Mouse (Mus musculus) hindbrain, postnatal 0 days (tissue): ENCODE measurements at regions not wholly inside any gene's neighbourhood (a gene's known extent, or its start where the extent isn't known, plus 50 kb on each side); places are given as distances from the start of the nearest gene placed in this dataset.

ENCODE experiments used
- ATAC-seq: fragments of 200-750 bp; cut with Nextera tagmentation; 2 replicates; pipeline ENCODE4 v1.8.0; 2017; ENCODE audit warnings: mild to moderate bottlenecking, moderate TSS enrichment, moderate library complexity
- DNase-seq: peaks from one replicate; pipeline ENCODE4 v3.0.0-alpha.2; 2015; ENCODE audit warnings: low spot score
- H3K27ac ChIP-seq: fragments of 300-500 bp; sonication (generic); 2 replicates; pipeline ENCODE4 v1.5.1; 2014; ENCODE audit warnings: mild to moderate bottlenecking
- H3K27me3 ChIP-seq: fragments of 300-500 bp; sonication (generic); 2 replicates; pipeline ENCODE4 v1.6.1; 2014; ENCODE audit warnings: low read length, mixed read lengths; ENCODE audit not compliant: insufficient read depth
- H3K36me3 ChIP-seq: fragments of 300-500 bp; sonication (generic); 2 replicates; pipeline ENCODE4 v1.6.1; 2014; ENCODE audit warnings: low read length, mixed read lengths; ENCODE audit not compliant: insufficient read depth
- H3K4me1 ChIP-seq: fragments of 300-500 bp; sonication (generic); 2 replicates; pipeline ENCODE4 v1.6.1; 2014; ENCODE audit warnings: antibody characterized with exemption, low read length, mixed read lengths; ENCODE audit not compliant: insufficient read depth
- H3K4me2 ChIP-seq: fragments of 300-500 bp; sonication (generic); 2 replicates; pipeline ENCODE4 v1.6.1; 2014; ENCODE audit warnings: low read depth, mild to moderate bottlenecking, low read length, moderate library complexity, mixed read lengths
- H3K4me3 ChIP-seq: fragments of 300-500 bp; sonication (generic); 2 replicates; pipeline ENCODE4 v1.5.1; 2014; ENCODE audit warnings: low read length
- H3K9ac ChIP-seq: fragments of 300-500 bp; sonication (generic); replicated peaks from 2 replicates; pipeline ENCODE4 v1.6.1; 2014; ENCODE audit warnings: mild to moderate bottlenecking, low read length, moderate library complexity, mixed read lengths
- H3K9me3 ChIP-seq: fragments of 300-500 bp; sonication (generic); 2 replicates; pipeline ENCODE4 v1.6.1; 2016; ENCODE audit warnings: low read length, mixed read lengths
- CTCF ChIP-seq: IDR thresholded peaks from 2 replicates; pipeline ENCODE4 v1.5.1; 2016; ENCODE audit warnings: antibody characterized with exemption, control low read depth, low read depth
- WGBS: fragments of 180-500 bp; shearing (Covaris S2); extraction: QIAGEN DNeasy Blood & Tissue Kit; methylation state at CpG from one replicate; pipeline ENCODE4 v1.1.7; 2014; 5-methylcytosine and 5-hydroxymethylcytosine counted together

DNA sequence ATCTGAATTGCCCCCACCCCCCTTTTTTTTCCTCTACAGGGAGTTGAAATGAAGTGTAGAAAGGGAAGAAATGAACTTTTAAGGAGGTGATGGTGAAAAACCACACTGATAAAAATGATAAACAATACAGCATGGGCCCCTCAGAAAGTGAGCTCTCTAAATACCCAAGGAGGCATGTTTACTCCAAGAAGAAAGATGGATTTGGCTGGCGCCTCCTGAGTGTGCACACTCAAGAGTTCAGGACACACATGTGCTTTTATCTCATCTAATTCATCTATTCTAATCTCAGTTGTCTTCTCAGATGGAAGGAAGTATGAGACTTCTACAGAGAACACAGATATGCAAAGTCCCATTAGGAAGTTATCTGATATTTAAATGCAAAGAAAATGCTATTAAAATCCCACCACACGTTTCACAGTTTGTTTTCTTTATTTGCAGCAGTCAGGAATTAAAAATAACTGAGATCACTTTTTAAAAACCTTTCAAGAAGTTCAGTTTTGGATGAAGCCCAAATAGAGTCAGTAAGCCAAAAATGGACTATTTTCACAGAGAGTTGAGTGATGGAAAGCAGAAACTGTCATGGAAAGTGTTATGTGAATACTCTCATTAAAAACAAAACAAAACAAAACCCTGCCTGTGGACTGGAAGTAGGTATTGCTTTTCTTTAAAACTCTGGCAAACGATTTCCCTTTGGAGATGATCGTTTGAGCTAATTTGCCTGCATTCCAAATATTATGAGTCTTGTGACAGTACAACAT lies 123.1 kb upstream of the Mdfic start:
- no peaks in the 10 kb centered on the region for H3K36me3 ChIP-seq
- H3K27ac ChIP-seq: no peak overlapping the region
- H3K9ac ChIP-seq: no peak overlapping the region
- DNase-seq (no peak), ATAC-seq (no peak)
- no peaks in the 10 kb centered on the region for H3K4me1 ChIP-seq
- H3K4me2 ChIP-seq: no peak overlapping the region
- H3K27me3 ChIP-seq: no peaks in the 10 kb centered on the region
- WGBS: 66% methylated on average over 4 of the region's 4 CpGs
- no peak overlapping the region for H3K4me3 ChIP-seq
- TF ChIP-seq CTCF: no peak
- H3K9me3 ChIP-seq: no peaks in the 10 kb centered on the region

DNA sequence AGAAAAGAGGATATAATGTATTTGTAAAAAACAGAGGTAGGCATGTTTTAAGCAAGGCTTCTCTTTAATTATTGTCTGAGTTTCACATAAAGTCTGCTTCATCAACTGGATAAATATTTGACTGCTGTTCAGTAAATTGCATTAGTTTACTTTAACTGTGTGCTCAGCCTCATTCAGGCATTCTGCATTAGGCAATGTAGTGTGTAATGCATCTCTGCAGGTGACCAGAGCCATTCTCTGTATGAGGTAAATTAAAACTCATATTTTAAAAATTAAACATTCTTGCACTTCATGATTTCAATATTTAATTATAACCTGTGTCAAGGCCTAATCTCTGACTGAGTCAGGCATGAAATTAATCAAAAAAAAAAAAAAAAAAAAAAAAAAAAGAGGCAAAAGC lies 110.3 kb upstream of the Mdfic start:
- H3K36me3 ChIP-seq: no peaks in the 10 kb centered on the region
- TF ChIP-seq CTCF: no peak
- no peak overlapping the region for H3K9ac ChIP-seq
- no peak overlapping the region for H3K4me3 ChIP-seq
- H3K27me3 ChIP-seq: no peaks in the 10 kb centered on the region
- DNase-seq: peak; percentile 42
- ATAC-seq: peak; percentile 62; the same call in 1 of the 2 replicates
- H3K27ac ChIP-seq: peak overlapping the region; percentile 36; the same call in 1 of the 2 replicates
- no peak overlapping the region for H3K4me2 ChIP-seq
- H3K4me1 ChIP-seq: no peaks in the 10 kb centered on the region
- H3K9me3 ChIP-seq: no peaks in the 10 kb centered on the region

- H3K36me3 ChIP-seq: no peaks in the 10 kb centered on the region
- no peak overlapping the region for H3K9ac ChIP-seq
- H3K27me3 ChIP-seq: no peaks in the 10 kb centered on the region
- DNase-seq (no peak), ATAC-seq (no peak)
- 83% methylated on average over 3 of the region's 3 CpGs for WGBS
- H3K27ac ChIP-seq: no peak overlapping the region
- no peaks in the 10 kb centered on the region for H3K4me1 ChIP-seq
- no peak overlapping the region for H3K4me3 ChIP-seq
- no peaks in the 10 kb centered on the region for H3K9me3 ChIP-seq
- no peak overlapping the region for H3K4me2 ChIP-seq
- no peak for TF ChIP-seq CTCF
These were observed 94.4 kb upstream of the Mdfic start for GRCm38 (mm10) chr6:15625910-15626564.

GRCm38 (mm10) chr6:15638548-15638947 lies 81.9 kb upstream of the Mdfic start:
- Histone ChIP-seq H3K4me2 (no peak overlapping the region; the same call in 1 of the 2 replicates), H3K27me3 (no peaks in the 10 kb centered on the region), H3K4me3 (no peak overlapping the region), H3K9me3 (no peaks in the 10 kb centered on the region), H3K27ac (no peak overlapping the region), H3K36me3 (no peaks in the 10 kb centered on the region), H3K4me1 (no peaks in the 10 kb centered on the region), H3K9ac (no peak overlapping the region)
- no peak for ATAC-seq
- 56% methylated on average over 14 of the region's 14 CpGs for WGBS
- no peak for DNase-seq
- no peak for TF ChIP-seq CTCF

- Histone ChIP-seq H3K9me3 (no peaks in the 10 kb centered on the region), H3K4me3 (no peak overlapping the region), H3K27ac (no peak overlapping the region), H3K4me1 (no peaks in the 10 kb centered on the region), H3K4me2 (no peak overlapping the region), H3K9ac (no peak overlapping the region), H3K27me3 (no peaks in the 10 kb centered on the region), H3K36me3 (no peaks in the 10 kb centered on the region)
- DNase-seq (peak; percentile 14), ATAC-seq (no peak)
- TF ChIP-seq CTCF: no peak
- WGBS: 13% methylated on average over 4 of the region's 4 CpGs
These were observed 81.1 kb upstream of the Mdfic start for GRCm38 (mm10) chr6:15639378-15639777.

DNA sequence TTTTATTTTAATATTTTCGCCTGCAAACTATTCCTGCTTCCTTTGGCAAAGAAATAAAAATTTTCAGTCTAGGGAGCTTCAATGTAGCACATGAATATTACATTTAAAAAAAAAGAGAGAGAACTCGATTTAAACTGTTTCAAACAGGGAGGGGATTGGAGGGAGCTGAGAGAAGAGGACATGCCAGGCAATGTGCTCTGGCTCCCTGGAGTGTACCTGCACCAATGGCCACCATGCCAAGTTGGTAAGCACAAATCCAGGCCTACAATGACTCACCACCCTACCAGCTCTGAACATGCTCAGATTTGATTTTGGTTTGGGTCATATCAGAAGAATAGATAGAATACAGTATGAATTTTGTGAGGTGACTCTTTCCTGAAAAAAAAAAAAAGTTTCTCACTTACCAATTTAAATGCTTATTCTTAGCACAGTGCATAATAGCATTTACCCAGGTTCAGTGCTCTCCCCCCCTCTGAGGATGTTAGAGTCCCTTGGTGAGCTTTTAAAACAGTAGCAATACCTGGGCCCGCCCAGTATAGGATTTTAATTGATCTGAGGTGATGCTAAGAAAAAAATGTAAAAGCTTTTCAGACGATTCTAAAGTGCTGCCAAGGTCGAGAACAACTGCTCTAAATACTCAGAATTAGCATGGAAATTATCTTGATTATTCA lies 80.5 kb upstream of the Mdfic start:
- Histone ChIP-seq H3K4me1 (no peaks in the 10 kb centered on the region), H3K27me3 (no peaks in the 10 kb centered on the region), H3K9me3 (no peaks in the 10 kb centered on the region), H3K36me3 (no peaks in the 10 kb centered on the region), H3K27ac (no peak overlapping the region), H3K4me3 (no peak overlapping the region), H3K4me2 (no peak overlapping the region), H3K9ac (no peak overlapping the region)
- 24% methylated on average over 5 of the region's 5 CpGs for WGBS
- ATAC-seq: no peak
- no peak for TF ChIP-seq CTCF
- no peak for DNase-seq

DNA sequence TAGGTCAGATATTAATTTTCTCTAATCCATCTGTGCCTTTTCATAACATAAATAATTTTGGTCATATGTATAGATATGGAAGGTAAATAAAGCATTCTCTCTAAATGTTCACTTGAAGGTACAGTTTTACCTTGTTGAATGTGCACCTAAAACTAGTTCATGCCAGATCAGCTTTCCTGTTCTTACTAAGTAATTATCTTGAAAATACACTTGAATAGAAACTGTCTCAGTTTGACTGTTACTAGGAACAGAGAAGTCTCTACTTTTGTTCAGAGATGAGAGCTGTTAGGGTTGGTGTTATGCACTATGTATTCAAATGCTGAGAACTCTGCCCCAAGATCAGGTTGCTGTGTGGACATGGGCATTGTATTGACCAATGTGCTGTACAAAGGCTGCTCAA lies 76.2 kb upstream of the Mdfic start:
- no peak for ATAC-seq
- no peak for TF ChIP-seq CTCF
- no peaks in the 10 kb centered on the region for H3K4me1 ChIP-seq
- H3K27ac ChIP-seq: no peak overlapping the region
- no peak overlapping the region for H3K9ac ChIP-seq
- H3K9me3 ChIP-seq: no peaks in the 10 kb centered on the region
- H3K36me3 ChIP-seq: no peaks in the 10 kb centered on the region
- no peaks in the 10 kb centered on the region for H3K27me3 ChIP-seq
- H3K4me2 ChIP-seq: no peak overlapping the region
- no peak for DNase-seq
- no peak overlapping the region for H3K4me3 ChIP-seq
